Mouse (Mus musculus) adrenal gland, postnatal 14 days (tissue): ENCODE measurements at regions not wholly inside any gene's neighbourhood (a gene's known extent, or its start where the extent isn't known, plus 50 kb on each side); places are given as distances from the start of the nearest gene placed in this dataset.

Experiments
- DNase-seq: peaks from one replicate; pipeline ENCODE4 v3.0.0; 2021; ENCODE audit warnings: mixed read lengths

DNA sequence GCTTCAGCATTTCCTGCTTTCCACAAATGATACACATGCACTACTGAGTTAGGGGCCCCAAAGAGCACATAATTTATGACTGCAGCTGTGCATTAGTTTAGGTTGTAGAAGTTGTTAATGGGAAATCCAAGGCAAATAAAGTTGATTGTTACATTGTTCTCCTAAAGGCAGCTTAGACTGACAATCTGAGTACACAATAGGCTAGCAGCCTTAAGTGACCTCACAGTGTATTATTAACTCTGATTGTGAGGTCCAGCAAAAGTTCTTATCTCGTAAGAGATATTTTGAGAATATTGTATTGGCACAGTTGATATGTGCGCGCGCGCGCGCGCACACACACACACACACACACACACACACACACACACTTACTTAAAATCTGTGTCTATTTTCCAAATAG, 70.5 kb upstream of the Yae1d1 start:
- no peak for DNase-seq

- no peak for DNase-seq
Measured at GRCm38 (mm10) chr13:18060265-18060664, 67.1 kb upstream of the Yae1d1 start.

- DNase-seq, result peak; percentile 69
Measured at GRCm38 (mm10) chr13:18057231-18057912, 64.2 kb upstream of the Yae1d1 start.

DNA sequence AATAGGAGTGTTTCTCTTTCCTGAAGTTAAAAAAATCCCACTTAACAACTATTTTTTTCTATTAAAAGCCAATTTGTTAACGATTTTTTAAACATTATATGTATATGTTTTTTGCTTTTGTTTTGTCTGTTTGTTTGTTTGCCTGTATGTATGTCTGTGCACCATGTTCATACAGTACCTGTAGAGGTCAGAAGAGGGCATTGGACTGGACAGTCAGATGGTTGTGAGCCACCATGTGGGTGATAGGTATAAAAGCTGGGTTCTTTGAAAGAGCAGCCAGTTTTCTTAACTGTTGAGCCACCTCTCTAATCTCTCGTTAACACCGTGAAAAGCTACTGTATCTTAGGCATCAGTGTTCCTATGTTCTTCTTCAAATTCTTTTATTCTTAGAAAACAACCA, 63.7 kb upstream of the Yae1d1 start:
- DNase-seq, result no peak

GRCm38 (mm10) chr13:18043154-18043553, 50.0 kb upstream of the Yae1d1 start:
- DNase-seq, result no peak
